Mouse (Mus musculus) hindbrain, postnatal 0 days (tissue): Measurements from ENCODE around the gene Abl1. TPM values are rescaled to one million over a fixed set of nuclear protein-coding genes. Genes with fewer than 3 reads are reported as not detected.
A peak's percentile ranks its signal among the peaks of the same experiment; 100 is the strongest.

Source experiments
- ATAC-seq: fragments of 200-750 bp; cut with Nextera tagmentation; 2 replicates; pipeline ENCODE4 v1.8.0; 2017; ENCODE audit warnings: mild to moderate bottlenecking, moderate TSS enrichment, moderate library complexity
- DNase-seq: peaks from one replicate; pipeline ENCODE4 v3.0.0-alpha.2; 2015; ENCODE audit warnings: low spot score
- H3K27ac ChIP-seq: fragments of 300-500 bp; sonication (generic); 2 replicates; pipeline ENCODE4 v1.5.1; 2014; ENCODE audit warnings: mild to moderate bottlenecking
- H3K27me3 ChIP-seq: fragments of 300-500 bp; sonication (generic); 2 replicates; pipeline ENCODE4 v1.6.1; 2014; ENCODE audit warnings: low read length, mixed read lengths; ENCODE audit not compliant: insufficient read depth
- H3K36me3 ChIP-seq: fragments of 300-500 bp; sonication (generic); 2 replicates; pipeline ENCODE4 v1.6.1; 2014; ENCODE audit warnings: low read length, mixed read lengths; ENCODE audit not compliant: insufficient read depth
- H3K4me1 ChIP-seq: fragments of 300-500 bp; sonication (generic); 2 replicates; pipeline ENCODE4 v1.6.1; 2014; ENCODE audit warnings: antibody characterized with exemption, low read length, mixed read lengths; ENCODE audit not compliant: insufficient read depth
- H3K4me2 ChIP-seq: fragments of 300-500 bp; sonication (generic); 2 replicates; pipeline ENCODE4 v1.6.1; 2014; ENCODE audit warnings: low read depth, mild to moderate bottlenecking, low read length, moderate library complexity, mixed read lengths
- H3K4me3 ChIP-seq: fragments of 300-500 bp; sonication (generic); 2 replicates; pipeline ENCODE4 v1.5.1; 2014; ENCODE audit warnings: low read length
- H3K9ac ChIP-seq: fragments of 300-500 bp; sonication (generic); replicated peaks from 2 replicates; pipeline ENCODE4 v1.6.1; 2014; ENCODE audit warnings: mild to moderate bottlenecking, low read length, moderate library complexity, mixed read lengths
- H3K9me3 ChIP-seq: fragments of 300-500 bp; sonication (generic); 2 replicates; pipeline ENCODE4 v1.6.1; 2016; ENCODE audit warnings: low read length, mixed read lengths
- CTCF ChIP-seq: IDR thresholded peaks from 2 replicates; pipeline ENCODE4 v1.5.1; 2016; ENCODE audit warnings: antibody characterized with exemption, control low read depth, low read depth
- WGBS: fragments of 180-500 bp; shearing (Covaris S2); extraction: QIAGEN DNeasy Blood & Tissue Kit; methylation state at CpG from one replicate; pipeline ENCODE4 v1.1.7; 2014; 5-methylcytosine and 5-hydroxymethylcytosine counted together
- polyA plus RNA-seq: library from polyadenylated mRNA; unstranded; fragments of >200 nt; fragmentation: Nextera tagmentation; extraction: Ambion mirVana; gene quantifications from 2 replicates; pipeline ENCODE4 v1.2.1, GENCODE M21; 2015
- total RNA-seq: library from RNA; depleted of rRNA; stranded (reverse); fragments of >200 nt; gene quantifications from 2 replicates; pipeline ENCODE4 v1.2.3, GENCODE M21; 2014

Gene Abl1
- total and polyA plus RNA-seq, 2 experiments from 2014 or later: 13.1 to 57.5 TPM

DNA sequence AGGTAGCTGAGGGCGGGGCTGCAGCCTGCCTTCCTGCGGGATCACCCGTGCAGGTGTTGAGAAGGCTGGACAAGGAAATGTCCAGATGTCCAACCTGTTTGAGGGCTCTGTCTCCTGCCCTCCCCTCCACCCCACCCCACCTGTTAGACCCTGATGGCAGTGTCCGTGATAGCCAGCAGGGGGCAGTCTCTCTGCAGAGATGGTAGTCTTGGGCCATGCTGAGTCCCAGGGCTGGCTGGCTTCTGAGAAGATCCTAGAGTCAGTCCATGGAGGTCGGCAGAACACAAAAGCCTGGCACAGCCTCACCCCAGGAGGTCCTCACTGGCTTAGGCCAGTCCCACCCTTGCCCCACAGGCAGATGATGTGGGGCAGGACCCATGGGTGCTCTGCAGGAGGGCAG lies 127.2 kb downstream of the Abl1 start:
- DNase-seq: peak; percentile 68
- Histone ChIP-seq H3K9me3 (no peaks in the 10 kb centered on the region), H3K9ac (no peak overlapping the region), H3K27ac (no peak overlapping the region), H3K4me3 (no peak overlapping the region), H3K27me3 (no peaks in the 10 kb centered on the region), H3K4me1 (no peaks in the 10 kb centered on the region), H3K4me2 (no peak overlapping the region), H3K36me3 (no peaks in the 10 kb centered on the region)
- peak; percentile 81 for TF ChIP-seq CTCF
- WGBS: 28% methylated on average over 5 of the region's 5 CpGs
- peak; percentile 14; the same call in 1 of the 2 replicates for ATAC-seq

- DNase-seq: peak; percentile 88
- Histone ChIP-seq H3K4me2 (peak overlapping the region; percentile 49), H3K27ac (peak overlapping the region; percentile 58), H3K9ac (no peak overlapping the region), H3K4me3 (peak overlapping the region; percentile 18), H3K27me3 (no peaks in the 10 kb centered on the region), H3K36me3 (no peaks in the 10 kb centered on the region), H3K9me3 (no peaks in the 10 kb centered on the region), H3K4me1 (peaks cover 18% of the 10 kb centered on the region)
- TF ChIP-seq CTCF: no peak
- ATAC-seq: peak; percentile 69
- WGBS: 13% methylated on average over 39 of the region's 39 CpGs
Observed at GRCm38 (mm10) chr2:31822524-31823371, 134.6 kb downstream of the Abl1 start.

DNA sequence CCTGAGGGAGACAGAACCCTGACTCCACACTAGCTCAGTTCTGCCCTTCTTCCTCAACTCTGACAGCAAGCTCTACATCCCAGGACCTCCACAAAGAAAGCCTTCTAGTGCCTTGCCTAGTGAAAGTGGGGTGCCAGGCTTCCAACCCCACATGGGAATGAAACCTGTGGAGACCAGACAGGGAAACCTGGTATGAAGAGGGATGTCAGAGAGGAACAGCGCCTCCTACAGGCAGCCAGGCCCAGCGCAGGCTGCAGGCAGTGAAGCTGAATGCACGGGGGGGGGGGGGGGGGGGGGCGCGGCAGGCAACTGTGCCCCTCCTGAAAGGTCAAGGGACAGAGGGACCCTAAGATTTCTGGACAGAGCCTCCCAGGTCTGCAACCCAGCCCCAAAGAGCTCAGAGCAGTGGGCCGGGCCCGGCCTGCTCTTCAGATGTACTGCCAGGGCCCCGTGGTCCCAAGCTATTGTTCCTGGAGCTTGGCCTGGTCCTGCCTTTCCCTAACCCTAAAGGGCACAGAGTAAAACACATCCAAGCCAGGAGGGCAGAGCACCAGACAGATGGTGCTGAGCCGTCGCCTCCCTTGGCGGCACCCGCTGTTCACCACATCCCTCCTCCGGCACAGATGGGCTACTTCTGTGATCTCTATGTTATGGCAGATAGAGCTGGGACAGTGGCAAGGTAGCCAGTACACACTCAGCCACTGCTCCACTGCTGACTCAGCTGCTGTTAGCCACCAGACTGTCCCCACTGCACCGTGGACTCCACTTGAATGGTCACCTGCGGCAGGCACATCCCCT lies 136.0 kb downstream of the Abl1 start:
- Histone ChIP-seq H3K27me3 (no peaks in the 10 kb centered on the region), H3K4me1 (peaks cover 23% of the 10 kb centered on the region), H3K9ac (no peak overlapping the region), H3K9me3 (no peaks in the 10 kb centered on the region), H3K4me2 (no peak overlapping the region), H3K27ac (no peak overlapping the region), H3K36me3 (no peaks in the 10 kb centered on the region), H3K4me3 (no peak overlapping the region)
- DNase-seq (peak; percentile 43), ATAC-seq (no peak)
- 51% methylated on average over 14 of the region's 15 CpGs for WGBS
- TF ChIP-seq CTCF: peak; percentile 62

DNA sequence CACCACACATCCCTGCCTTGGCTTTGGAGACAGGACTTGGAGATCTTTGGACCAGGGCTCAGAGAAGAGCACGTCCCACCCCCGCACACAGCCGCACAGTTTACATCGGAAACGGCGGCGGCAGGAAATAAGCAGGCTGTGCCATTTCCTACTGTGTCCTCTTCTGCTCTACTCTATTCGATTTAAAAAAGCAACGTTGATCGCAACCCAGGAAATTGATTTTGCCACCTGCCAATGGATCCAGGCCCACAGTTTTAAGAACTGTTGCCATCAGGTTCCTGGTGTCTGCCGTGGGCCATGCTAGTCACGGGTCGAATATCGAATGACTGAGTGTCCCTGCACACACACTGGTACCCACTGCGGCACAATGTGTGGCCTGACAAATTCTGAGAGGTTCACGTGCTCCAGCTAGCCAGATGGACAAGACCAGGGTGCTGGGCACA lies 137.3 kb downstream of the Abl1 start:
- Histone ChIP-seq H3K36me3 (no peaks in the 10 kb centered on the region), H3K4me2 (no peak overlapping the region), H3K9ac (no peak overlapping the region), H3K27ac (no peak overlapping the region), H3K4me1 (peaks cover 23% of the 10 kb centered on the region), H3K27me3 (no peaks in the 10 kb centered on the region), H3K4me3 (no peak overlapping the region), H3K9me3 (no peaks in the 10 kb centered on the region)
- ATAC-seq (no peak), DNase-seq (no peak)
- no peak for TF ChIP-seq CTCF
- WGBS: 48% methylated on average over 16 of the region's 16 CpGs

GRCm38 (mm10) chr2:31826094-31827085 lies 138.2 kb downstream of the Abl1 start:
- Histone ChIP-seq H3K4me3 (no peak overlapping the region), H3K27me3 (no peaks in the 10 kb centered on the region), H3K9ac (no peak overlapping the region), H3K9me3 (no peaks in the 10 kb centered on the region), H3K4me1 (peaks cover 23% of the 10 kb centered on the region), H3K27ac (no peak overlapping the region), H3K36me3 (no peaks in the 10 kb centered on the region), H3K4me2 (no peak overlapping the region)
- 56% methylated on average over 14 of the region's 14 CpGs for WGBS
- TF ChIP-seq CTCF: no peak
- ATAC-seq (no peak), DNase-seq (no peak)

DNA sequence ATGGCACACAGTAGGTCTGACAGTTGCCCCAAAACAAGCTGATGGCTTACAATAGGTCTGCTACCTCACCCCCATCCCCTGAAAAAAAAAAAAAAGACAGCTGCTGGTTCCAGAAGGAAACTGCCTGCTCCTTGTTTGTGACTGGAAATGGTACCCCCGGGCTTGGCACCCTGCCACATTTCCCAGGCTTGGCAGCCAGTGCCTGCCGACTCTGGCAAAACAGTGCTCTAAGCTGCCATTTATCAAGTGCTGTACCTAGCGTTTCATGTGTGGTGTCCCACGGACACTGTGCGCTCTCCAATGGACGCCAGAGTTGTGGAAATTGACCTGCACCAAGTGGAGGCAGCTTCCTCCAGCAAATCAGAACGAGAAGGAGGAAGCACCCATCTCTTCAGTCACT lies 139.7 kb downstream of the Abl1 start:
- H3K9ac ChIP-seq: no peak overlapping the region
- peak overlapping the region; percentile 8; the same call in 1 of the 2 replicates for H3K27ac ChIP-seq
- peak; percentile 90 for DNase-seq
- WGBS: 16% methylated on average over 7 of the region's 7 CpGs
- TF ChIP-seq CTCF: 0 out of 2 replicates have a peak, but pooled peaks have one; percentile 2
- H3K27me3 ChIP-seq: no peaks in the 10 kb centered on the region
- peaks cover 19% of the 10 kb centered on the region for H3K4me1 ChIP-seq
- H3K4me2 ChIP-seq: no peak overlapping the region
- peak; percentile 24; the same call in 1 of the 2 replicates for ATAC-seq
- H3K36me3 ChIP-seq: no peaks in the 10 kb centered on the region
- no peaks in the 10 kb centered on the region for H3K9me3 ChIP-seq
- H3K4me3 ChIP-seq: no peak overlapping the region
